Mouse (Mus musculus) limb, embryonic 15.5 days (tissue): ENCODE measurements around the gene Grasp. TPM values are rescaled to one million over a fixed set of nuclear protein-coding genes. Genes with fewer than 3 reads are reported as not detected.
A peak's percentile ranks its signal among the peaks of the same experiment; 100 is the strongest.

Experiments used
- ATAC-seq: fragments of 200-750 bp; cut with Nextera tagmentation; 2 replicates; pipeline ENCODE4 v1.8.0; 2017; ENCODE audit warnings: low read depth, moderate TSS enrichment; ENCODE audit not compliant: insufficient number of reproducible peaks, low FRiP score, low TSS enrichment
- H3K27ac ChIP-seq: fragments of 300-500 bp; sonication (generic); 2 replicates; pipeline ENCODE4 v1.5.1; 2015; ENCODE audit warnings: moderate library complexity, mild to moderate bottlenecking, inconsistent platforms
- H3K27me3 ChIP-seq: fragments of 300-500 bp; sonication (generic); 2 replicates; pipeline ENCODE4 v1.6.1; 2015; ENCODE audit warnings: inconsistent platforms
- H3K36me3 ChIP-seq: fragments of 300-500 bp; sonication (generic); 2 replicates; pipeline ENCODE4 v1.6.1; 2015; ENCODE audit warnings: inconsistent platforms
- H3K4me1 ChIP-seq: fragments of 300-500 bp; sonication (generic); 2 replicates; pipeline ENCODE4 v1.6.1; 2015; ENCODE audit warnings: inconsistent platforms
- H3K4me2 ChIP-seq: fragments of 300-500 bp; sonication (generic); 2 replicates; pipeline ENCODE4 v1.6.1; 2015; ENCODE audit warnings: mild to moderate bottlenecking, inconsistent platforms
- H3K4me3 ChIP-seq: fragments of 300-500 bp; sonication (generic); 2 replicates; pipeline ENCODE4 v1.5.1; 2015; ENCODE audit warnings: mild to moderate bottlenecking, inconsistent platforms
- H3K9ac ChIP-seq: fragments of 300-500 bp; sonication (generic); 2 replicates; pipeline ENCODE4 v1.6.1; 2015; ENCODE audit warnings: inconsistent platforms
- H3K9me3 ChIP-seq: fragments of 300-500 bp; sonication (generic); 2 replicates; pipeline ENCODE4 v1.6.1; 2016; ENCODE audit warnings: inconsistent platforms
- WGBS: fragments of 180-500 bp; shearing (Covaris S2); methylation state at CpG from one replicate; pipeline ENCODE4 v1.1.7; 2015; 5-methylcytosine and 5-hydroxymethylcytosine counted together
- polyA plus RNA-seq: library from polyadenylated mRNA; unstranded; fragments of >200 nt; fragmentation: Nextera tagmentation; extraction: Ambion mirVana; gene quantifications from 2 replicates; pipeline ENCODE4 v1.2.1, GENCODE M21; 2015

The Grasp gene
- polyA plus RNA-seq, 1 experiment from 2014 or later: 7.2 TPM

GRCm38 (mm10) chr15:101232607-101233006, 8.6 kb downstream of the Grasp start:
- no peaks in the 10 kb centered on the region for H3K27me3 ChIP-seq
- no peaks in the 10 kb centered on the region for H3K9me3 ChIP-seq
- H3K4me1 ChIP-seq: peaks cover 68% of the 10 kb centered on the region
- no peak overlapping the region for H3K4me3 ChIP-seq
- ATAC-seq: no peak
- WGBS: 42% methylated on average over 4 of the region's 4 CpGs
- H3K4me2 ChIP-seq: no peak overlapping the region
- peaks cover 35% of the 10 kb centered on the region for H3K36me3 ChIP-seq
- peak overlapping the region; percentile 27; the same call in 1 of the 2 replicates for H3K27ac ChIP-seq
- H3K9ac ChIP-seq: no peak overlapping the region

- WGBS: 73% methylated on average over 3 of the region's 3 CpGs
- Histone ChIP-seq H3K4me2 (no peak overlapping the region), H3K36me3 (peaks cover 35% of the 10 kb centered on the region), H3K4me3 (no peak overlapping the region), H3K9ac (no peak overlapping the region), H3K9me3 (no peaks in the 10 kb centered on the region), H3K4me1 (peaks cover 63% of the 10 kb centered on the region), H3K27ac (no peak overlapping the region), H3K27me3 (no peaks in the 10 kb centered on the region)
- ATAC-seq: no peak
These were observed 9.2 kb downstream of the Grasp start for GRCm38 (mm10) chr15:101233183-101233582.

GRCm38 (mm10) chr15:101233641-101234275, 9.8 kb downstream of the Grasp start:
- H3K36me3 ChIP-seq: peaks cover 35% of the 10 kb centered on the region
- no peak overlapping the region for H3K27ac ChIP-seq
- H3K4me2 ChIP-seq: no peak overlapping the region
- H3K4me3 ChIP-seq: no peak overlapping the region
- no peaks in the 10 kb centered on the region for H3K27me3 ChIP-seq
- peaks cover 61% of the 10 kb centered on the region for H3K4me1 ChIP-seq
- WGBS: 31% methylated on average over 11 of the region's 11 CpGs
- no peaks in the 10 kb centered on the region for H3K9me3 ChIP-seq
- ATAC-seq: no peak
- no peak overlapping the region for H3K9ac ChIP-seq

- 58% methylated on average over 10 of the region's 10 CpGs for WGBS
- peak overlapping the region; percentile 62 for H3K27ac ChIP-seq
- H3K9me3 ChIP-seq: no peaks in the 10 kb centered on the region
- no peak overlapping the region for H3K4me2 ChIP-seq
- H3K4me1 ChIP-seq: peaks cover 63% of the 10 kb centered on the region
- H3K4me3 ChIP-seq: no peak overlapping the region
- no peak overlapping the region for H3K9ac ChIP-seq
- peaks cover 25% of the 10 kb centered on the region for H3K36me3 ChIP-seq
- no peaks in the 10 kb centered on the region for H3K27me3 ChIP-seq
- ATAC-seq: no peak
These were observed 10.8 kb downstream of the Grasp start for GRCm38 (mm10) chr15:101234611-101235341.

- H3K27ac ChIP-seq: no peak overlapping the region; the same call in 1 of the 2 replicates
- H3K9me3 ChIP-seq: no peaks in the 10 kb centered on the region
- no peak overlapping the region for H3K4me3 ChIP-seq
- peaks cover 63% of the 10 kb centered on the region for H3K4me1 ChIP-seq
- 0 out of 2 replicates have a peak, but pooled peaks have one; percentile 5 for ATAC-seq
- H3K27me3 ChIP-seq: no peaks in the 10 kb centered on the region
- 21% methylated on average over 5 of the region's 5 CpGs for WGBS
- no peak overlapping the region for H3K4me2 ChIP-seq
- no peak overlapping the region for H3K9ac ChIP-seq
- peaks cover 20% of the 10 kb centered on the region for H3K36me3 ChIP-seq
These were observed 11.3 kb downstream of the Grasp start for GRCm38 (mm10) chr15:101235342-101235698.

GRCm38 (mm10) chr15:101235728-101236327, 11.8 kb downstream of the Grasp start:
- H3K4me2 ChIP-seq: no peak overlapping the region
- 24% methylated on average over 12 of the region's 12 CpGs for WGBS
- no peak overlapping the region for H3K4me3 ChIP-seq
- H3K27ac ChIP-seq: no peak overlapping the region; the same call in 1 of the 2 replicates
- H3K27me3 ChIP-seq: no peaks in the 10 kb centered on the region
- no peaks in the 10 kb centered on the region for H3K9me3 ChIP-seq
- peaks cover 64% of the 10 kb centered on the region for H3K4me1 ChIP-seq
- peaks cover 15% of the 10 kb centered on the region for H3K36me3 ChIP-seq
- peak; percentile 32 for ATAC-seq
- no peak overlapping the region for H3K9ac ChIP-seq

GRCm38 (mm10) chr15:101236878-101237277, 12.9 kb downstream of the Grasp start:
- Histone ChIP-seq H3K9me3 (no peaks in the 10 kb centered on the region), H3K9ac (no peak overlapping the region), H3K4me1 (peaks cover 68% of the 10 kb centered on the region), H3K27me3 (no peaks in the 10 kb centered on the region), H3K4me3 (no peak overlapping the region), H3K4me2 (no peak overlapping the region), H3K27ac (no peak overlapping the region), H3K36me3 (peaks cover 4% of the 10 kb centered on the region)
- whole genome bisulfite sequencing: 11% methylated on average over 3 of the region's 3 CpGs
- ATAC-seq: no peak

GRCm38 (mm10) chr15:101238885-101239511, 15.0 kb downstream of the Grasp start:
- Histone ChIP-seq H3K27ac (no peak overlapping the region), H3K36me3 (no peaks in the 10 kb centered on the region), H3K27me3 (no peaks in the 10 kb centered on the region), H3K4me1 (peaks cover 55% of the 10 kb centered on the region), H3K9me3 (no peaks in the 10 kb centered on the region), H3K4me3 (peak overlapping the region; percentile 21), H3K9ac (no peak overlapping the region), H3K4me2 (peak overlapping the region; percentile 42)
- WGBS: 8% methylated on average over 28 of the region's 28 CpGs
- ATAC-seq: no peak

GRCm38 (mm10) chr15:101239821-101240220, 15.8 kb downstream of the Grasp start:
- Histone ChIP-seq H3K4me3 (no peak overlapping the region), H3K36me3 (no peaks in the 10 kb centered on the region), H3K9ac (no peak overlapping the region), H3K27ac (no peak overlapping the region), H3K27me3 (no peaks in the 10 kb centered on the region), H3K9me3 (no peaks in the 10 kb centered on the region), H3K4me2 (no peak overlapping the region), H3K4me1 (peaks cover 50% of the 10 kb centered on the region)
- whole genome bisulfite sequencing: 63% methylated on average over 8 of the region's 8 CpGs
- no peak for ATAC-seq

- H3K27me3 ChIP-seq: no peaks in the 10 kb centered on the region
These were observed 16.8 kb downstream of the Grasp start for GRCm38 (mm10) chr15:101240799-101241204.

GRCm38 (mm10) chr15:101241236-101241635, 17.2 kb downstream of the Grasp start:
- 46% methylated on average over 9 of the region's 9 CpGs for WGBS
- Histone ChIP-seq H3K4me3 (no peak overlapping the region), H3K9ac (no peak overlapping the region), H3K36me3 (no peaks in the 10 kb centered on the region), H3K27ac (peak overlapping the region; percentile 4; the same call in 1 of the 2 replicates), H3K27me3 (no peaks in the 10 kb centered on the region), H3K4me2 (peak overlapping the region; percentile 49), H3K9me3 (no peaks in the 10 kb centered on the region), H3K4me1 (peaks cover 42% of the 10 kb centered on the region)
- no peak for ATAC-seq

More at GRCm38 (mm10) chr15:101240799-101241204, 16.8 kb downstream of the Grasp start:
- WGBS: 3% methylated on average over 10 of the region's 10 CpGs
- Histone ChIP-seq H3K9me3 (no peaks in the 10 kb centered on the region), H3K4me2 (peak overlapping the region; percentile 49), H3K4me1 (peaks cover 44% of the 10 kb centered on the region), H3K4me3 (peak overlapping the region; percentile 26), H3K9ac (no peak overlapping the region), H3K36me3 (no peaks in the 10 kb centered on the region), H3K27ac (peak overlapping the region; percentile 4; the same call in 1 of the 2 replicates)
- peak; percentile 50; the same call in 1 of the 2 replicates for ATAC-seq
